Mouse (Mus musculus): Measurements from ENCODE around the gene Sox6. TPM values are rescaled to one million over a fixed set of nuclear protein-coding genes. Genes with fewer than 3 reads are reported as not detected.

Gene Sox6
- polyA plus RNA-seq, 1 experiment from 2014 or later, result 33.2 TPM

- no peak for ATAC-seq (ENCODE audit: insufficient number of reproducible peaks, low FRiP score)
- WGBS, result 38% methylated on average over 8 of the region's 8 CpGs
- no peak overlapping the region for H3K4me3 ChIP-seq
- peak overlapping the region; percentile 17; the same call in 1 of the 2 replicates for H3K4me2 ChIP-seq
- H3K9ac ChIP-seq, result peak overlapping the region; percentile 2; the same call in 1 of the 2 replicates
- no peaks in the 10 kb centered on the region for H3K36me3 ChIP-seq
- H3K9me3 ChIP-seq (replicated peaks), result no peaks in the 10 kb centered on the region
- peaks cover 22% of the 10 kb centered on the region for H3K4me1 ChIP-seq (replicated peaks)
- no peak overlapping the region for H3K27ac ChIP-seq (ENCODE audit: poor library complexity, severe bottlenecking)
- H3K27me3 ChIP-seq (replicated peaks), result no peaks in the 10 kb centered on the region
Measured at GRCm38 (mm10) chr7:115750275-115750825, 288.2 kb downstream of the Sox6 start.

- no peak overlapping the region for H3K4me3 ChIP-seq
- peaks cover 21% of the 10 kb centered on the region for H3K4me1 ChIP-seq (replicated peaks)
- no peak overlapping the region for H3K27ac ChIP-seq (ENCODE audit: poor library complexity, severe bottlenecking)
- no peaks in the 10 kb centered on the region for H3K9me3 ChIP-seq (replicated peaks)
- ATAC-seq (ENCODE audit: insufficient number of reproducible peaks, low FRiP score), result no peak
- no peak overlapping the region for H3K4me2 ChIP-seq
- H3K36me3 ChIP-seq, result no peaks in the 10 kb centered on the region
- H3K9ac ChIP-seq, result no peak overlapping the region
- 85% methylated on average over 7 of the region's 7 CpGs for WGBS
- no peaks in the 10 kb centered on the region for H3K27me3 ChIP-seq (replicated peaks)
Measured at GRCm38 (mm10) chr7:115747541-115747940, 291.1 kb downstream of the Sox6 start.

DNA sequence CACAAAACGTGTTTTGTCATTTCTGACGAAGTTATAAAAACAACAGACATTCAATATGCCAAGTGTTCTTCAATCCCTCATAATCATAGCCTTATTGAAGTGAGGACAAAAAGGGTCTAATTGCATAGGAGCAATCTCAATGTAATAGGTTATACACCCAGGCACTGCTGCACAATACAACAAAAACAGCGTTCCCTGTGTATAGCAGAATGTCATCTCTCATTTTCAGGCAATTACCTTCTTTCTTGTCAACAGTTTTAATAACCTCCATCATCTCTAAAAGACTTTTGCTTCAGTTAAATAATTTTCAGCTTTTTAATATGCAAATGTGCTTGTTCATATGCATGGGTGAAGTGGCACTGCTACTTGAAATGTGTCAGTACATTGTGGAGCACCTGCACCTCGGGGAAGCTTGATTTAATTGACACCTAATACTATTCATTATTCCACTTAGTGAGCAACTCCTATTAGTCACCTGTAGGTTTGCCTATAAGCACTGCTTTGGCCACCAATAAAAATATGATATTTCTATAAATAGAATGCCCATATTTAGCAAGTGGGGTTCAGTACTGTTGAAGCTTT lies 292.8 kb downstream of the Sox6 start:
- no peak for ATAC-seq (ENCODE audit: insufficient number of reproducible peaks, low FRiP score)
- H3K4me2 ChIP-seq, result no peak overlapping the region
- no peaks in the 10 kb centered on the region for H3K36me3 ChIP-seq
- H3K9me3 ChIP-seq (replicated peaks), result no peaks in the 10 kb centered on the region
- H3K27ac ChIP-seq (ENCODE audit: poor library complexity, severe bottlenecking), result no peak overlapping the region
- no peak overlapping the region for H3K4me3 ChIP-seq
- 76% methylated on average over 4 of the region's 4 CpGs for WGBS
- no peaks in the 10 kb centered on the region for H3K27me3 ChIP-seq (replicated peaks)
- peaks cover 7% of the 10 kb centered on the region for H3K4me1 ChIP-seq (replicated peaks)
- no peak overlapping the region for H3K9ac ChIP-seq

DNA sequence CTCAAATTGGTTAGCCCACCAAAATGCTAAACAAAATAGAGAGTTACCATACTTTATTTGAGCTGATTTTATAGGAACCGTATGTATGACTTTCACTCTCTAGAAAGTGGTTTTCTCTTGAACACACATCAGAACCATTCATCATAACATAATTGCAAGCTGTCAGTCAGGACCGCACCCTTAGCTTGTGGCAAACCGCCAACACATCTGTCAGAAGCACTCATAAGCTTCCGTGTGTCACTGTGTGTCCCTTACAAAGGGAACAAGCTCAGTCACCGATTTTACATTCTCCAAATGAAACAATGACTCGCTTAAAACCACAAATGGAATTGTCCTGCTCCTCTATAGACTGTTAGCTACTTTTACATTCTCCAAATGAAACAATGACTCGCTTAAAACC lies 304.5 kb downstream of the Sox6 start:
- no peak overlapping the region for H3K27ac ChIP-seq (ENCODE audit: poor library complexity, severe bottlenecking)
- H3K9ac ChIP-seq, result no peak overlapping the region
- no peaks in the 10 kb centered on the region for H3K36me3 ChIP-seq
- no peak overlapping the region for H3K4me3 ChIP-seq
- ATAC-seq (ENCODE audit: insufficient number of reproducible peaks, low FRiP score), result no peak
- H3K27me3 ChIP-seq (replicated peaks), result no peaks in the 10 kb centered on the region
- 64% methylated on average over 7 of the region's 7 CpGs for WGBS
- no peak overlapping the region for H3K4me2 ChIP-seq
- no peaks in the 10 kb centered on the region for H3K9me3 ChIP-seq (replicated peaks)
- peaks cover 3% of the 10 kb centered on the region; the same call in 1 of the 2 replicates for H3K4me1 ChIP-seq (replicated peaks)

- WGBS, result 71% methylated on average over 1 of the region's 1 CpGs
- no peak overlapping the region for H3K27ac ChIP-seq (ENCODE audit: poor library complexity, severe bottlenecking)
- H3K4me2 ChIP-seq, result no peak overlapping the region
- ATAC-seq (ENCODE audit: insufficient number of reproducible peaks, low FRiP score), result no peak
- H3K27me3 ChIP-seq (replicated peaks), result no peaks in the 10 kb centered on the region
- no peak overlapping the region for H3K4me3 ChIP-seq
- no peaks in the 10 kb centered on the region for H3K36me3 ChIP-seq
- no peak overlapping the region for H3K9ac ChIP-seq
- H3K4me1 ChIP-seq (replicated peaks), result peaks cover 3% of the 10 kb centered on the region; the same call in 1 of the 2 replicates
- no peaks in the 10 kb centered on the region for H3K9me3 ChIP-seq (replicated peaks)
Measured at GRCm38 (mm10) chr7:115732824-115733223, 305.8 kb downstream of the Sox6 start.

DNA sequence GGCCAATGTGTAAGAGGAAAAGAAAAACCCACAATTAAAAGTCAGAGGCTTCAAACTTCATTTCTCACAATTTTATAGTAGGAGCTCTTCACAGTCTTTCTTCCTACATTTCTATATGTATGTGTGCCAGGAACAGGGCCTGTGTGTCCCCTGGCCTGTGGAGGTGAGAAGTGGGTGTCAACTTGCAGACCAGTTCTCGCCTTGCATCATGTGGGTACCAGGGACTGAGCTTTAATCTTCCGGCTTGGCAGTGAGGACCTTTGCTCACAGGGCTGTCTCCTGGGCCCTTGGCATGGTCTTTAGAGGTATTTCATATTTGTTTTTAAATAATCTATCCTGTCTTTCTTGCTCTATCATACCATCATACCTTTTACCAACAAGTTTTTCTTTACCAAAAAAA lies 311.8 kb downstream of the Sox6 start:
- no peak for ATAC-seq (ENCODE audit: insufficient number of reproducible peaks, low FRiP score)
- WGBS, result 65% methylated on average over 2 of the region's 2 CpGs
- Histone ChIP-seq H3K4me3 (no peak overlapping the region), H3K4me1 (replicated peaks) (peaks cover 15% of the 10 kb centered on the region), H3K36me3 (no peaks in the 10 kb centered on the region), H3K27me3 (replicated peaks) (no peaks in the 10 kb centered on the region), H3K4me2 (no peak overlapping the region), H3K27ac (ENCODE audit: poor library complexity, severe bottlenecking) (no peak overlapping the region), H3K9me3 (replicated peaks) (no peaks in the 10 kb centered on the region), H3K9ac (no peak overlapping the region)

DNA sequence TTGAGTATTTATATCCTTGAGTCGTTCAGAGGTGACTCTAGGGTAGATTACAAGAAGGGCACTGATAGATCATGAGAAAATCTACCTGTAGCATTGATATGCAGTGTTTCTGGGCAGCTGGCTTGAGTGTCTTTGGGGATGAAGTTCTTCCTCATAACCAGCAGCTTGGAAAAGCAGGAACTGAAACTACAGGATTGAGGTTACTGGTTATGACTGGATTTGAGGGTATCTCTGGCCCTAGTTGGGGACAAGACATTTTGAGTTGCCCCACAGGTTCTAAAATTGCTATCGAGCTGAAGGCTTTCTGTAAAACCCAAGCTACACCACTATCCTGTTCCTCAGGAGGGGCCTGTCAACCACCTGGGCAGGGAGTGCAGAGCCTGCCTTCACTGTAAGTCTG lies 314.2 kb downstream of the Sox6 start:
- Histone ChIP-seq H3K9me3 (replicated peaks) (no peaks in the 10 kb centered on the region), H3K9ac (no peak overlapping the region), H3K4me2 (no peak overlapping the region), H3K4me1 (replicated peaks) (peaks cover 25% of the 10 kb centered on the region), H3K4me3 (no peak overlapping the region), H3K36me3 (no peaks in the 10 kb centered on the region), H3K27ac (ENCODE audit: poor library complexity, severe bottlenecking) (no peak overlapping the region), H3K27me3 (replicated peaks) (no peaks in the 10 kb centered on the region)
- 84% methylated on average over 2 of the region's 2 CpGs for WGBS
- no peak for ATAC-seq (ENCODE audit: insufficient number of reproducible peaks, low FRiP score)

DNA sequence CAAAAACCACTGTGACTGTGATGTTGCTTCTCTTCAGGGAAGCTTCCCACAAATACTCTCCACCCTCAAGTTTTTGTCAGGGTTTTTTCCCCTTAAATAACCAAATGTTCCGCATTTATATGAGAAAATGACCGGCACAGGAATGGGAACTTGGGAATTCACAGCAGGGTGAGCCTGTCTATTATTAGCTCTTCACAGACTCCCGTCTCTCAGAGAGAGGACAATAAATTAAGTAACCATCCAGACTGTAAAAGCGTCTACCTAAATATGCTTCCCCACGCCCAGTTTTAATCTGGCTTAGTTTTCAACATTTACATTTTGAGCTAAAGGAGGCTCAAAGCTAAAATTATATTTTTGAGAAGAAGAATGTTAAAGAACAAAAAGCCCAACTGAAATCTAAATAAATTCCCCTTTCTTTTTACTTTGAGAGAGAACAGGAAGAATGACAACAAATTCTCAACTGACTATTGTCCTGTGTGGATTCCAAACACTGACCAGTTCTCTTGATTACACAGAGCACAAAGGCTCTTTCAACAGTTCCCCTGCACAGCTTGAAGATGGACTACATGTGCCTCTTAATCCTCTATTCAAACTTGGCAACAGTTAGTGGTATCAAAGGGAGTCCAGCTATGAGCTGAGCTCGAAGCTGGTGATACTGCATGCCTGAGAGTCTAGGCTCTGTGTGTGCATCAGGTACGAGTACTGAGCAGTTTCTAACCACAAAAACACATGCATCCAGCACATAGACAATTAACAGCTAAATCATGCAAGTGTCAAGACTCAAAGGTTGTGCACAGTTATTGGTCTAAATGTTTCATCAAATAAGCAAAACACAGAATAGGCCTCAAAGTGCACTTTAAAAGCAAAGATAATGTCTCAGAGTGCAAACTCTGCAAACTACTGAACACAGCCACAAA lies 316.7 kb downstream of the Sox6 start:
- H3K27ac ChIP-seq (ENCODE audit: poor library complexity, severe bottlenecking), result peak overlapping the region; percentile 67
- H3K9me3 ChIP-seq (replicated peaks), result no peaks in the 10 kb centered on the region
- H3K36me3 ChIP-seq, result no peaks in the 10 kb centered on the region
- H3K4me1 ChIP-seq (replicated peaks), result peaks cover 25% of the 10 kb centered on the region
- WGBS, result 25% methylated on average over 7 of the region's 7 CpGs
- H3K9ac ChIP-seq, result no peak overlapping the region
- ATAC-seq (ENCODE audit: insufficient number of reproducible peaks, low FRiP score), result no peak
- peak overlapping the region; percentile 44 for H3K4me2 ChIP-seq
- no peaks in the 10 kb centered on the region for H3K27me3 ChIP-seq (replicated peaks)
- no peak overlapping the region for H3K4me3 ChIP-seq

DNA sequence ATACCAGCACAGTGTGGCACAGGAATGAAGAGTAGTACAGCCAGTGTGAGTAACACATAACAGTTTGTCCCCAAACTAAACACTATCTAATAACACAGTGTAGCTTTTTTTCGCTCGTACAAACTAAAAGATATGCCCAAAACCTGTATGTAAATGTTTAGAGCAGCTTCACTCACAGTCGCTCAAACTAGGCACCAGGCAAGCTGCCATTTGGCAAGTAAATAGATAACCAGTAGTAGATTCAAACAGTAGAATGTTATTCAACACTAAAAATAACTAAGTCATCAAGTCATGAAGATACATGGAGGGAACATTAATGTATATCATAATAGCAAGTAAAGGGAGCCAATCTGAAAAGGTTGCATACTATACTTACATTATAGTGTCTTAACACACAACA lies 318.8 kb downstream of the Sox6 start:
- no peak for ATAC-seq (ENCODE audit: insufficient number of reproducible peaks, low FRiP score)
- Histone ChIP-seq H3K36me3 (no peaks in the 10 kb centered on the region), H3K9ac (no peak overlapping the region), H3K27ac (ENCODE audit: poor library complexity, severe bottlenecking) (no peak overlapping the region), H3K27me3 (replicated peaks) (no peaks in the 10 kb centered on the region), H3K4me1 (replicated peaks) (peaks cover 25% of the 10 kb centered on the region), H3K9me3 (replicated peaks) (no peaks in the 10 kb centered on the region), H3K4me3 (no peak overlapping the region), H3K4me2 (no peak overlapping the region)
- 79% methylated on average over 3 of the region's 3 CpGs for WGBS

DNA sequence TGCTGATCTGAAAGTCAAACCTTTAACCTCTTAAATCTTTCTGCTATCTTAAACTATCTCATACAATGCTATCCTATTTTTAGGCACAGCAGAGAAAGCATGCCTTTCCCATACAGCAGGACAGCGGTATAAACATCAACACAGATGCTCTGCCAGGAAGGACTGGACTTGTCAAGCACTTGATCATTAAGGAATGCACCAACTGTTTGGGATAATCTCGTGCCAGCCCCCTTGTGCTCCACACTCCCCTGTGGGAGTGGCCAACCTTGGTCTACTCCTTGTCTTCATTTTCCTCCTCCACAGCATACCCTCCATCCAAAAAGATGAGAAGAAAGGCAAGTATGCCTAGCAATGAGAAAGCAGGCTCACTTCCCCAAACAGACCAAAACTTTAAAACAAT lies 332.5 kb downstream of the Sox6 start:
- Histone ChIP-seq H3K27ac (ENCODE audit: poor library complexity, severe bottlenecking) (peak overlapping the region; percentile 78), H3K4me3 (no peak overlapping the region), H3K4me2 (peak overlapping the region; percentile 30), H3K36me3 (no peaks in the 10 kb centered on the region), H3K9ac (0 out of 2 replicates have a peak overlapping the region, but pooled peaks have one; percentile 14), H3K9me3 (replicated peaks) (no peaks in the 10 kb centered on the region), H3K27me3 (replicated peaks) (no peaks in the 10 kb centered on the region), H3K4me1 (replicated peaks) (peaks cover 29% of the 10 kb centered on the region)
- 9% methylated on average over 2 of the region's 2 CpGs for WGBS
- no peak for ATAC-seq (ENCODE audit: insufficient number of reproducible peaks, low FRiP score)

DNA sequence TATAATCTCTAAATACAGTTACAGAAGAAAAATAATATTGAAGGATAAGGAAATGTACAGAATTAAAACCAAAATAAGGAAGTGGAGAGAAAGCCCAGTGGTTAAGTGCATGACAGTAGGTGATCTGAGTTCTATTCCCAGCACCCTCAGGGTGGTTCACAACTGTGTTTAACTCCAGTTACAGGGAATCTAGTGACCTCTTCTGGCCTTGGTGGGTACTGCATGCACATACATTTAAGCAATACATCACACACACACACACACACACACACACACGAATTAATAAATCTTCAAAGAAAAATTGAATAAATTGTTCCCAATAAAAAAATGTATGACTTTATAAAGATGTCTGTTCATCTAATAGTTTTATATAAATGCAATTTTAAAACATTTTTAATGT lies 340.5 kb downstream of the Sox6 start:
- no peak for ATAC-seq (ENCODE audit: insufficient number of reproducible peaks, low FRiP score)
- WGBS, result 87% methylated on average over 1 of the region's 1 CpGs

More for the DNA sequence above, 340.5 kb downstream of the Sox6 start:
- Histone ChIP-seq H3K4me2 (no peak overlapping the region), H3K4me3 (no peak overlapping the region), H3K27me3 (replicated peaks) (no peaks in the 10 kb centered on the region), H3K9me3 (replicated peaks) (0 out of 2 replicates have a peak, but pooled peaks cover 2% of the 10 kb centered on the region), H3K9ac (no peak overlapping the region), H3K36me3 (no peaks in the 10 kb centered on the region), H3K27ac (ENCODE audit: poor library complexity, severe bottlenecking) (no peak overlapping the region), H3K4me1 (replicated peaks) (peaks cover 11% of the 10 kb centered on the region)

Data from heart, embryonic 12.5 days (tissue).